Mouse (Mus musculus): Measurements from ENCODE around the gene Prkcz. TPM values are rescaled to one million over a fixed set of nuclear protein-coding genes. Genes with fewer than 3 reads are reported as not detected.
"Not testable (repeated sequence)": the region's sequence is repeated elsewhere in the genome, so short reads cannot be mapped to it uniquely, and the experiment has no call there.

Prkcz gene
- polyA plus RNA-seq, 1 experiment from 2014 or later, result 82.1 TPM

GRCm38 (mm10) chr4:155346350-155346749 lies 14.8 kb downstream of the Prkcz start:
- WGBS, result 93% methylated on average over 12 of the region's 12 CpGs
- no peaks in the 10 kb centered on the region for H3K27me3 ChIP-seq (ENCODE audit: control insufficient read depth, insufficient read depth, low read length)
- H3K4me1 ChIP-seq (ENCODE audit: control insufficient read depth, insufficient read depth, low read length), result peaks cover 13% of the 10 kb centered on the region
- H3K4me3 ChIP-seq (ENCODE audit: low read depth, low read length), result no peak overlapping the region
- no peak overlapping the region; the same call in 1 of the 2 replicates for H3K27ac ChIP-seq (ENCODE audit: low read depth, low read length)
- no peaks in the 10 kb centered on the region for H3K9me3 ChIP-seq (ENCODE audit: control insufficient read depth, low read length)
- no peak overlapping the region for H3K4me2 ChIP-seq (ENCODE audit: low read depth, low read length)
- ATAC-seq (ENCODE audit: low read depth), result no peak
- no peak overlapping the region for H3K9ac ChIP-seq (replicated peaks; ENCODE audit: low read depth, low read length)
- no peaks in the 10 kb centered on the region for H3K36me3 ChIP-seq (ENCODE audit: control insufficient read depth, insufficient read depth, low read length)

- under 1% methylated on average over 16 of the region's 16 CpGs for WGBS
- H3K27me3 ChIP-seq (ENCODE audit: control insufficient read depth, insufficient read depth, low read length), result no peaks in the 10 kb centered on the region
- H3K4me1 ChIP-seq (ENCODE audit: control insufficient read depth, insufficient read depth, low read length), result peaks cover 13% of the 10 kb centered on the region
- no peaks in the 10 kb centered on the region for H3K36me3 ChIP-seq (ENCODE audit: control insufficient read depth, insufficient read depth, low read length)
- ATAC-seq (ENCODE audit: low read depth), result peak; percentile 93
- H3K9ac ChIP-seq (replicated peaks; ENCODE audit: low read depth, low read length), result peak overlapping the region; percentile 88
- no peaks in the 10 kb centered on the region for H3K9me3 ChIP-seq (ENCODE audit: control insufficient read depth, low read length)
- H3K4me2 ChIP-seq (ENCODE audit: low read depth, low read length), result peak overlapping the region; percentile 86
- H3K27ac ChIP-seq (ENCODE audit: low read depth, low read length), result peak overlapping the region; percentile 96
- peak overlapping the region; percentile 72 for H3K4me3 ChIP-seq (ENCODE audit: low read depth, low read length)
Observed at GRCm38 (mm10) chr4:155345608-155345953, 15.6 kb downstream of the Prkcz start.

GRCm38 (mm10) chr4:155344716-155345607 lies 16.2 kb downstream of the Prkcz start:
- WGBS, result 5% methylated on average over 47 of the region's 47 CpGs
- peak; percentile 72 for ATAC-seq (ENCODE audit: low read depth)

GRCm38 (mm10) chr4:155344299-155344600 lies 16.9 kb downstream of the Prkcz start:
- 39% methylated on average over 3 of the region's 3 CpGs for WGBS
- peaks cover 13% of the 10 kb centered on the region for H3K4me1 ChIP-seq (ENCODE audit: control insufficient read depth, insufficient read depth, low read length)
- peak overlapping the region; percentile 96 for H3K27ac ChIP-seq (ENCODE audit: low read depth, low read length)
- no peaks in the 10 kb centered on the region for H3K27me3 ChIP-seq (ENCODE audit: control insufficient read depth, insufficient read depth, low read length)
- H3K9me3 ChIP-seq (ENCODE audit: control insufficient read depth, low read length), result no peaks in the 10 kb centered on the region
- peak overlapping the region; percentile 88 for H3K9ac ChIP-seq (replicated peaks; ENCODE audit: low read depth, low read length)
- H3K36me3 ChIP-seq (ENCODE audit: control insufficient read depth, insufficient read depth, low read length), result no peaks in the 10 kb centered on the region
- peak overlapping the region; percentile 72 for H3K4me3 ChIP-seq (ENCODE audit: low read depth, low read length)
- peak overlapping the region; percentile 86 for H3K4me2 ChIP-seq (ENCODE audit: low read depth, low read length)
- 0 out of 2 replicates have a peak, but pooled peaks have one; percentile 2 for ATAC-seq (ENCODE audit: low read depth)

More at GRCm38 (mm10) chr4:155344716-155345607, 16.2 kb downstream of the Prkcz start:
- H3K9me3 ChIP-seq (ENCODE audit: control insufficient read depth, low read length), result no peaks in the 10 kb centered on the region
- H3K27ac ChIP-seq (ENCODE audit: low read depth, low read length), result peak overlapping the region; percentile 96
- H3K4me2 ChIP-seq (ENCODE audit: low read depth, low read length), result peak overlapping the region; percentile 86
- no peaks in the 10 kb centered on the region for H3K27me3 ChIP-seq (ENCODE audit: control insufficient read depth, insufficient read depth, low read length)
- H3K36me3 ChIP-seq (ENCODE audit: control insufficient read depth, insufficient read depth, low read length), result no peaks in the 10 kb centered on the region
- H3K4me1 ChIP-seq (ENCODE audit: control insufficient read depth, insufficient read depth, low read length), result peaks cover 13% of the 10 kb centered on the region
- H3K9ac ChIP-seq (replicated peaks; ENCODE audit: low read depth, low read length), result peak overlapping the region; percentile 88
- H3K4me3 ChIP-seq (ENCODE audit: low read depth, low read length), result peak overlapping the region; percentile 72

GRCm38 (mm10) chr4:155343415-155344298 lies 17.5 kb downstream of the Prkcz start:
- Histone ChIP-seq H3K4me1 (ENCODE audit: control insufficient read depth, insufficient read depth, low read length) (peaks cover 13% of the 10 kb centered on the region), H3K9me3 (ENCODE audit: control insufficient read depth, low read length) (no peaks in the 10 kb centered on the region), H3K27me3 (ENCODE audit: control insufficient read depth, insufficient read depth, low read length) (no peaks in the 10 kb centered on the region), H3K4me2 (ENCODE audit: low read depth, low read length) (peak overlapping the region; percentile 86), H3K9ac (replicated peaks; ENCODE audit: low read depth, low read length) (peak overlapping the region; percentile 88), H3K4me3 (ENCODE audit: low read depth, low read length) (peak overlapping the region; percentile 72), H3K36me3 (ENCODE audit: control insufficient read depth, insufficient read depth, low read length) (no peaks in the 10 kb centered on the region), H3K27ac (ENCODE audit: low read depth, low read length) (peak overlapping the region; percentile 96)
- no peak for ATAC-seq (ENCODE audit: low read depth)
- 77% methylated on average over 14 of the region's 14 CpGs for WGBS

- Histone ChIP-seq H3K4me3 (ENCODE audit: low read depth, low read length) (no peak overlapping the region), H3K27me3 (ENCODE audit: control insufficient read depth, insufficient read depth, low read length) (no peaks in the 10 kb centered on the region), H3K27ac (ENCODE audit: low read depth, low read length) (no peak overlapping the region), H3K4me1 (ENCODE audit: control insufficient read depth, insufficient read depth, low read length) (no peaks in the 10 kb centered on the region), H3K4me2 (ENCODE audit: low read depth, low read length) (no peak overlapping the region), H3K36me3 (ENCODE audit: control insufficient read depth, insufficient read depth, low read length) (no peaks in the 10 kb centered on the region), H3K9ac (replicated peaks; ENCODE audit: low read depth, low read length) (no peak overlapping the region), H3K9me3 (ENCODE audit: control insufficient read depth, low read length) (no peaks in the 10 kb centered on the region)
- ATAC-seq (ENCODE audit: low read depth), result no peak
- 87% methylated on average over 12 of the region's 12 CpGs for WGBS
Observed at GRCm38 (mm10) chr4:155336284-155337050, 24.7 kb downstream of the Prkcz start.

GRCm38 (mm10) chr4:155332253-155332652 lies 28.9 kb downstream of the Prkcz start:
- no peak overlapping the region for H3K27ac ChIP-seq (ENCODE audit: low read depth, low read length)
- H3K4me3 ChIP-seq (ENCODE audit: low read depth, low read length), result no peak overlapping the region
- no peaks in the 10 kb centered on the region for H3K4me1 ChIP-seq (ENCODE audit: control insufficient read depth, insufficient read depth, low read length)
- no peak overlapping the region for H3K4me2 ChIP-seq (ENCODE audit: low read depth, low read length)
- no peak overlapping the region for H3K9ac ChIP-seq (replicated peaks; ENCODE audit: low read depth, low read length)
- H3K9me3 ChIP-seq (ENCODE audit: control insufficient read depth, low read length), result no peaks in the 10 kb centered on the region
- no peak for ATAC-seq (ENCODE audit: low read depth)
- no peaks in the 10 kb centered on the region for H3K27me3 ChIP-seq (ENCODE audit: control insufficient read depth, insufficient read depth, low read length)
- no peaks in the 10 kb centered on the region for H3K36me3 ChIP-seq (ENCODE audit: control insufficient read depth, insufficient read depth, low read length)
- WGBS, result 51% methylated on average over 7 of the region's 7 CpGs

GRCm38 (mm10) chr4:155328385-155328784 lies 32.8 kb downstream of the Prkcz start:
- not testable (repeated sequence) for H3K4me3 ChIP-seq (ENCODE audit: low read depth, low read length); H3K9ac ChIP-seq (replicated peaks; ENCODE audit: low read depth, low read length); ATAC-seq (ENCODE audit: low read depth); H3K27ac ChIP-seq (ENCODE audit: low read depth, low read length); H3K36me3 ChIP-seq (ENCODE audit: control insufficient read depth, insufficient read depth, low read length); H3K27me3 ChIP-seq (ENCODE audit: control insufficient read depth, insufficient read depth, low read length); H3K4me1 ChIP-seq (ENCODE audit: control insufficient read depth, insufficient read depth, low read length); H3K9me3 ChIP-seq (ENCODE audit: control insufficient read depth, low read length); H3K4me2 ChIP-seq (ENCODE audit: low read depth, low read length)
- WGBS, result 81% methylated on average over 11 of the region's 11 CpGs

All from neural tube, embryonic 14.5 days (tissue).